Comparison of ENCODE assay signal across 21 mouse cellular contexts in the genomic region with DNA sequence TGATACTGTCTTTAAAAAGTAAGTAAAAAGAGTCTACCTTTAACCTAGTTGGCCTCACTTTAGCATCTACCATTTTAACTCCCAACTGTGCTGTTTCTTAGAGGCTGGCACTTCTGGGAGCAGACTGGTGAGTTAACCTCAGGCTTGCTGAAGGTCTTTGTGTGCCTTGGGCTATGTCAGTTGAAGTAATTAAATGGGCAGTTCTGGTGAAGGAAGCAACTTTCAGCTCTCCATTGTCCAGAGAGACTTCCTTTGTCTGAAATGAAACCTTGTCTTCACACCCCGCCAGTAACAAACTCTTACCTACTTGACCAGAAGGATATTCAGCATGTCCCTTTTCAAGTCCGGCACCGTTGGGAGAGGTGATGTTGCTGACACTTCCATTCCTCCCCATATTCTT. TPM values are rescaled to one million over a fixed set of nuclear protein-coding genes. Genes with fewer than 3 reads are reported as not detected.
DNase-seq lines count a peak whose midpoint lies in the region; ATAC-seq lines count a peak whose summit lies in the region.
"Had no signal": no experiment of that assay in that cellular context is flagged by ENCODE, and none has a peak within 500 bp of the region (broad histone marks: within the 10 kb centered on the region; RNA-seq: fewer than 3 reads in every experiment).

No protein-coding gene starts in this region.

- no peak overlapping the region for H3K9ac ChIP-seq in heart, embryonic 12.5 days
- H3K9ac ChIP-seq in forebrain, embryonic 13.5 days, result no peak overlapping the region
- H3K9ac ChIP-seq: embryonic facial prominence, embryonic 12.5 days had no signal

- no peak overlapping the region for H3K4me2 ChIP-seq in heart, embryonic 12.5 days
- H3K4me2 ChIP-seq in forebrain, embryonic 13.5 days, result no peak overlapping the region
- H3K4me2 ChIP-seq: embryonic facial prominence, embryonic 12.5 days had no signal

- H3K27me3 ChIP-seq in heart, embryonic 12.5 days (replicated peaks), result no peaks in the 10 kb centered on the region
- H3K27me3 ChIP-seq in forebrain, embryonic 13.5 days, result no peaks in the 10 kb centered on the region
- H3K27me3 ChIP-seq: Patski had no signal

- no peaks in the 10 kb centered on the region for H3K9me3 ChIP-seq in heart, embryonic 12.5 days (replicated peaks)
- no peaks in the 10 kb centered on the region for H3K9me3 ChIP-seq in forebrain, embryonic 13.5 days (replicated peaks)
- H3K9me3 ChIP-seq: embryonic facial prominence, embryonic 10.5 days; embryonic facial prominence, embryonic 12.5 days had no signal

- H3K4me1 ChIP-seq in heart, embryonic 12.5 days (replicated peaks), result peaks cover 3% of the 10 kb centered on the region; the same call in 1 of the 2 replicates
- H3K4me1 ChIP-seq in brown adipose tissue, adult 24 weeks (ENCODE audit: control insufficient read depth, insufficient read depth, insufficient read length, low read length), result peaks cover 18% of the 10 kb centered on the region
- H3K4me1 ChIP-seq in forebrain, embryonic 13.5 days, result 0 out of 2 replicates have a peak, but pooled peaks cover 2% of the 10 kb centered on the region

- no peak overlapping the region for H3K4me3 ChIP-seq in heart, embryonic 12.5 days
- no peak overlapping the region for H3K4me3 ChIP-seq in brown adipose tissue, adult 24 weeks (ENCODE audit: insufficient read depth, low read depth, low read length)
- no peak overlapping the region for H3K4me3 ChIP-seq in forebrain, embryonic 13.5 days
- H3K4me3 ChIP-seq: embryonic facial prominence, embryonic 10.5 days; embryonic facial prominence, embryonic 12.5 days had no signal

- ATAC-seq in heart, embryonic 12.5 days (ENCODE audit: insufficient number of reproducible peaks, low FRiP score), result no peak
- no peak for ATAC-seq in forebrain, embryonic 13.5 days
- ATAC-seq: activated CD4-positive, CD25-positive, alpha-beta regulatory T cell, adult 4 months; forebrain, embryonic 14.5 days; forebrain, embryonic 16.5 days; Patski had no signal

- 83% methylated on average over 3 of the region's 3 CpGs for WGBS in heart, embryonic 12.5 days
- WGBS in forebrain, embryonic 13.5 days, result 73% methylated on average over 3 of the region's 3 CpGs

- DNase-seq in heart, adult 11 months, result peak; percentile 40
- peak; percentile 85 for DNase-seq in ES-CJ7 (ENCODE audit: low read depth, low spot score)
- DNase-seq in R1 (ENCODE audit: low read depth, low spot score), result peak; percentile 60
- no peak for DNase-seq in adrenal gland, adult 2 months
- DNase-seq in Muller cell, postnatal 12 days (ENCODE audit: inconsistent ontology term), result no peak
- DNase-seq: adrenal gland, postnatal 10 days; adrenal gland, postnatal 25 days; cerebellum, adult 11-12 months; cerebellum, adult 2 months; cerebellum, adult 9-10 months; cerebellum, postnatal 10 days; cerebellum, postnatal 25 days had no signal

- H3K27ac ChIP-seq in heart, embryonic 12.5 days (ENCODE audit: poor library complexity, severe bottlenecking), result no peak overlapping the region
- 0 out of 2 replicates have a peak overlapping the region, but pooled peaks have one; percentile 14 for H3K27ac ChIP-seq in brown adipose tissue, adult 24 weeks (replicated peaks; ENCODE audit: low read depth, low read length)
- H3K27ac ChIP-seq in forebrain, embryonic 13.5 days, result no peak overlapping the region
- H3K27ac ChIP-seq: embryonic facial prominence, embryonic 10.5 days; embryonic facial prominence, embryonic 12.5 days had no signal

- no peaks in the 10 kb centered on the region for H3K36me3 ChIP-seq in heart, embryonic 12.5 days
- H3K36me3 ChIP-seq in forebrain, embryonic 13.5 days (ENCODE audit: poor library complexity, severe bottlenecking), result no peaks in the 10 kb centered on the region
- H3K36me3 ChIP-seq: embryonic facial prominence, embryonic 10.5 days; embryonic facial prominence, embryonic 12.5 days had no signal

RNA-seq across cellular contexts. Expression of gene Zfp281, which starts 55.5 kb away (rescaled TPM):
- polyA plus RNA-seq in heart, embryonic 12.5 days (2016; fragmentation: Nextera tagmentation; extraction: Ambion mirVana), result 18.2 and 19.2 TPM in 2 replicates
- 4.3 TPM in 2 replicates for polyA plus RNA-seq in brown adipose tissue, adult 24 weeks (2012; ENCODE audit: insufficient read depth, insufficient read length, missing spikeins)
- 10 to 100 TPM; 16.1 to 18.6 TPM for total RNA-seq in adrenal gland, adult 2 months (2021)
- polyA plus RNA-seq in adrenal gland, adult 2 months (2012; rRNA removed), result 2.5 and 3.7 TPM in 2 replicates
- polyA plus RNA-seq in forebrain, embryonic 13.5 days (2015; fragmentation: Nextera tagmentation; extraction: Ambion mirVana), result 26.6 and 27.9 TPM in 2 replicates

Comparison
In these comparisons a context has a peak if more than half of its experiments do, and no peak if none do; other contexts are left out.
1. DNase-seq: peak in heart, adult 11 months (single experiment), ES-CJ7 (single experiment) and R1 (single experiment); none in adrenal gland, adult 2 months (single experiment) and Muller cell, postnatal 12 days (single experiment).